Mouse (Mus musculus) urinary bladder, postnatal 25 days (tissue): ENCODE measurements around the gene Hacl1.

Experiments used
- DNase-seq: peaks from one replicate; pipeline ENCODE4 v3.0.0; 2022; ENCODE audit warnings: low spot score

The Hacl1 gene

GRCm38 (mm10) chr14:31662555-31663211, 21.6 kb upstream of the Hacl1 start:
- no peak for DNase-seq

- DNase-seq, result peak; percentile 75
These were observed 20.8 kb upstream of the Hacl1 start for GRCm38 (mm10) chr14:31661671-31662554.

GRCm38 (mm10) chr14:31660312-31661093, 19.4 kb upstream of the Hacl1 start:
- DNase-seq, result no peak

- DNase-seq, result no peak
These were observed 18.6 kb upstream of the Hacl1 start for GRCm38 (mm10) chr14:31659501-31660181.

GRCm38 (mm10) chr14:31658126-31658680, 17.1 kb upstream of the Hacl1 start:
- DNase-seq, result no peak

- peak; percentile 61 for DNase-seq
These were observed 16.0 kb upstream of the Hacl1 start for GRCm38 (mm10) chr14:31656857-31657645.

- DNase-seq, result no peak
These were observed 15.3 kb upstream of the Hacl1 start for GRCm38 (mm10) chr14:31656386-31656785.

GRCm38 (mm10) chr14:31655406-31655805, 14.3 kb upstream of the Hacl1 start:
- DNase-seq, result no peak

GRCm38 (mm10) chr14:31654816-31655215, 13.7 kb upstream of the Hacl1 start:
- no peak for DNase-seq

GRCm38 (mm10) chr14:31653101-31653875, 12.2 kb upstream of the Hacl1 start:
- DNase-seq, result no peak

GRCm38 (mm10) chr14:31652624-31653023, 11.5 kb upstream of the Hacl1 start:
- DNase-seq, result no peak

- DNase-seq, result no peak
These were observed 11.0 kb upstream of the Hacl1 start for GRCm38 (mm10) chr14:31652106-31652505.

GRCm38 (mm10) chr14:31651206-31651605, 10.1 kb upstream of the Hacl1 start:
- no peak for DNase-seq

GRCm38 (mm10) chr14:31650347-31650746, 9.3 kb upstream of the Hacl1 start:
- no peak for DNase-seq

- no peak for DNase-seq
These were observed 6.9 kb upstream of the Hacl1 start for GRCm38 (mm10) chr14:31647991-31648390.

GRCm38 (mm10) chr14:31645920-31646319, 4.8 kb upstream of the Hacl1 start:
- no peak for DNase-seq

GRCm38 (mm10) chr14:31644931-31645547, 4.0 kb upstream of the Hacl1 start:
- DNase-seq, result no peak

- DNase-seq, result no peak
These were observed 3.2 kb upstream of the Hacl1 start for GRCm38 (mm10) chr14:31644183-31644830.
